Mouse (Mus musculus) ES-E14 (cell line): Measurements from ENCODE around the gene Ruvbl1. TPM values are rescaled to one million over a fixed set of nuclear protein-coding genes. Genes with fewer than 3 reads are reported as not detected.

ENCODE experiments used
- DNase-seq: peaks from one replicate; pipeline ENCODE4 v3.0.0-alpha.2; 2013; ENCODE audit warnings: low read depth, low spot score
- H3K27ac ChIP-seq: 2 replicates; pipeline ENCODE4 v1.5.1; 2012; ENCODE audit warnings: low read depth, mild to moderate bottlenecking, low read length, moderate library complexity, mixed read lengths; ENCODE audit not compliant: poor library complexity, insufficient read depth, severe bottlenecking
- H3K36me3 ChIP-seq: 2 replicates; pipeline ENCODE4 v1.6.1; 2012; ENCODE audit warnings: mild to moderate bottlenecking, low read length, moderate library complexity, mixed read lengths; ENCODE audit not compliant: control insufficient read depth, poor library complexity, insufficient read depth, severe bottlenecking
- H3K4me1 ChIP-seq, 2 experiments: fragments of 150-350 bp in 1 of 2; sonication (generic) in 1 of 2; 2 replicates each; pipeline ENCODE4 v1.6.1; 2012; ENCODE audit warnings: low read length in 2 of 2, mild to moderate bottlenecking in 1 of 2, mixed read lengths in 1 of 2; ENCODE audit not compliant: control insufficient read depth in 2 of 2, insufficient read depth in 2 of 2, poor library complexity in 1 of 2
- H3K4me3 ChIP-seq, 2 experiments: fragments of 150-350 bp in 1 of 2; sonication (generic) in 1 of 2; 2 replicates each; pipeline ENCODE4 v1.5.1; 2012; ENCODE audit warnings: low read length in 2 of 2, low read depth in 1 of 2, mild to moderate bottlenecking in 1 of 2, mixed read lengths in 1 of 2; ENCODE audit not compliant: insufficient read depth in 1 of 2, poor library complexity in 1 of 2, severe bottlenecking in 1 of 2
- H3K9ac ChIP-seq: 2 replicates; pipeline ENCODE4 v1.6.1; 2012; ENCODE audit warnings: low read depth, mild to moderate bottlenecking, low read length, mixed read lengths; ENCODE audit not compliant: poor library complexity, insufficient read depth, severe bottlenecking
- H3K9me3 ChIP-seq: fragments of 150-350 bp; sonication (generic); 2 replicates; pipeline ENCODE4 v1.6.1; 2012; ENCODE audit warnings: low read depth, mild to moderate bottlenecking, low read length; ENCODE audit not compliant: control insufficient read depth, insufficient read depth
- CHD2 ChIP-seq: IDR thresholded peaks from 2 replicates; pipeline ENCODE4 v1.6.1; 2014; ENCODE audit warnings: mild to moderate bottlenecking, low read depth, low read length, inconsistent platforms
- HCFC1 ChIP-seq: IDR thresholded peaks from 2 replicates; pipeline ENCODE4 v1.6.1; 2012; ENCODE audit warnings: low read length, inconsistent platforms, borderline replicate concordance; ENCODE audit not compliant: insufficient read depth
- MAFK ChIP-seq: IDR thresholded peaks from 2 replicates; pipeline ENCODE4 v1.6.1; 2014; ENCODE audit warnings: mild to moderate bottlenecking, low read depth, low read length, inconsistent platforms; ENCODE audit not compliant: insufficient read depth
- ZC3H11A ChIP-seq: IDR thresholded peaks from 2 replicates; pipeline ENCODE4 v1.6.1; 2012; ENCODE audit warnings: low read depth, mild to moderate bottlenecking, inconsistent platforms, low read length, borderline replicate concordance
- ZNF384 ChIP-seq: IDR thresholded peaks from 2 replicates; pipeline ENCODE4 v1.6.1; 2012; ENCODE audit warnings: low read depth, low read length, inconsistent platforms
- in situ Hi-C, 2 experiments: fragments of 600-800 bp; cut with MboI; formaldehyde crosslinking; loops; one replicate each; pipeline ENCODE4 v1.15.1; 2025; ENCODE audit warnings: low sequenced_read_pairs in 2 of 2, inconsistent platforms in 1 of 2; ENCODE audit not compliant: unreplicated experiment in 2 of 2
- total RNA-seq: library from RNA; depleted of rRNA; stranded (reverse); fragments of 300-350 nt; gene quantifications from 2 replicates; pipeline ENCODE4 v1.2.3, GENCODE M21; 2012; rRNA removed

The Ruvbl1 gene
- 117 and 149 TPM in 2 replicates for total RNA-seq

GRCm38 (mm10) chr6:88465181-88465920 lies at the start of gene Ruvbl1:
Gene Ruvbl1 (plus strand): TSS chr6:88465409.
- peaks cover 2 to 13% of the 10 kb centered on the region in 2 experiments; a peak in 2 of 4 replicates for H3K4me1 ChIP-seq
- H3K9me3 ChIP-seq = no peaks in the 10 kb centered on the region
- H3K9ac ChIP-seq = peak within 1 kb of the TSS; percentile 90
- peaks cover 15% of the 10 kb centered on the region for H3K36me3 ChIP-seq
- TF ChIP-seq CHD2 = peak; percentile 89
- peak; percentile 71; the same call in 1 of the 2 replicates for TF ChIP-seq HCFC1
- TF ChIP-seq ZNF384 = no peak
- 0 out of 2 replicates have a peak, but pooled peaks have one; percentile 5 for TF ChIP-seq MAFK
- DNase-seq = peak; percentile 91
- H3K4me3 ChIP-seq = peak within 1 kb of the TSS; percentile 72 to 79
- in situ Hi-C loops = no loop called here
- 0 out of 2 replicates have a peak within 1 kb of the TSS, but pooled peaks have one; percentile 5 for H3K27ac ChIP-seq

GRCm38 (mm10) chr6:88416130-88416758 lies 49.0 kb upstream of the Ruvbl1 start:
- H3K9me3 ChIP-seq = no peaks in the 10 kb centered on the region
- H3K4me1 ChIP-seq = peaks cover 0 to 3% of the 10 kb centered on the region in 2 experiments; a peak in 1 of 4 replicates
- no peak for TF ChIP-seq MAFK
- TF ChIP-seq ZC3H11A = no peak
- no peak for TF ChIP-seq ZNF384
- TF ChIP-seq HCFC1 = no peak
- TF ChIP-seq CHD2 = no peak
- peak; percentile 27 for DNase-seq
- no peak overlapping the region for H3K27ac ChIP-seq
- H3K36me3 ChIP-seq = no peaks in the 10 kb centered on the region
- no peak overlapping the region for H3K9ac ChIP-seq
- no peak overlapping the region for H3K4me3 ChIP-seq
- in situ Hi-C loops = no loop called here

- Histone ChIP-seq H3K9me3 (no peaks in the 10 kb centered on the region), H3K9ac (no peak overlapping the region), H3K4me3 (no peak overlapping the region), H3K27ac (no peak overlapping the region), H3K36me3 (no peaks in the 10 kb centered on the region; the same call in 1 of the 2 replicates), H3K4me1 (no peaks in the 10 kb centered on the region)
- in situ Hi-C loops = no loop called here
- no peak for TF ChIP-seq ZNF384
- no peak for TF ChIP-seq HCFC1
- TF ChIP-seq MAFK = no peak
- TF ChIP-seq CHD2 = no peak
- TF ChIP-seq ZC3H11A = no peak
- DNase-seq = no peak
Observed at GRCm38 (mm10) chr6:88431202-88431601, 34.0 kb upstream of the Ruvbl1 start.

GRCm38 (mm10) chr6:88435609-88436008 lies 29.6 kb upstream of the Ruvbl1 start:
- TF ChIP-seq ZNF384 (no peak), ZC3H11A (no peak), MAFK (no peak), CHD2 (no peak), HCFC1 (no peak)
- in situ Hi-C loops = no loop called here
- Histone ChIP-seq H3K4me1 (no peaks in the 10 kb centered on the region; a peak in 2 of 4 replicates), H3K9ac (no peak overlapping the region), H3K4me3 (no peak overlapping the region), H3K27ac (no peak overlapping the region), H3K36me3 (no peaks in the 10 kb centered on the region; the same call in 1 of the 2 replicates), H3K9me3 (no peaks in the 10 kb centered on the region)
- DNase-seq = no peak
